Mouse (Mus musculus) CH12F3 (cell line): ENCODE results near the gene F2rl2.

Experiments used
- in situ Hi-C: fragments of 300-500 bp; cut with MboI; formaldehyde crosslinking; loops from 2 replicates; pipeline ENCODE4 v1.14.3; 2020; ENCODE audit warnings: low sequenced_read_pairs

F2rl2 gene

GRCm38 (mm10) chr13:95696654-95697163 is at the start of gene F2rl2:
F2rl2 (plus strand) TSS chr13:95696853.
- in situ Hi-C loops: no loop called here

GRCm38 (mm10) chr13:95647248-95647647 is 49.4 kb upstream of the F2rl2 start:
- in situ Hi-C loops: no loop called here

GRCm38 (mm10) chr13:95649941-95650340 is 46.7 kb upstream of the F2rl2 start:
- in situ Hi-C loops: no loop called here

- in situ Hi-C loops: no loop called here
These were observed 44.6 kb upstream of the F2rl2 start for GRCm38 (mm10) chr13:95651870-95652668.

GRCm38 (mm10) chr13:95653696-95654095 is 43.0 kb upstream of the F2rl2 start:
- in situ Hi-C loops: no loop called here

GRCm38 (mm10) chr13:95655284-95655683 is 41.4 kb upstream of the F2rl2 start:
- in situ Hi-C loops: no loop called here

GRCm38 (mm10) chr13:95657171-95657570 is 39.5 kb upstream of the F2rl2 start:
- in situ Hi-C loops: no loop called here

- in situ Hi-C loops: no loop called here
These were observed 37.2 kb upstream of the F2rl2 start for GRCm38 (mm10) chr13:95659432-95659831.

- in situ Hi-C loops: no loop called here
These were observed 32.8 kb upstream of the F2rl2 start for GRCm38 (mm10) chr13:95663834-95664233.

- in situ Hi-C loops: no loop called here
These were observed 30.9 kb upstream of the F2rl2 start for GRCm38 (mm10) chr13:95665644-95666356.

- in situ Hi-C loops: no loop called here
These were observed 29.4 kb upstream of the F2rl2 start for GRCm38 (mm10) chr13:95667260-95667659.

GRCm38 (mm10) chr13:95670534-95670933 is 26.1 kb upstream of the F2rl2 start:
- in situ Hi-C loops: no loop called here

- in situ Hi-C loops: no loop called here
These were observed 25.4 kb upstream of the F2rl2 start for GRCm38 (mm10) chr13:95671108-95671897.

GRCm38 (mm10) chr13:95672372-95672771 is 24.3 kb upstream of the F2rl2 start:
- in situ Hi-C loops: no loop called here

- in situ Hi-C loops: no loop called here
These were observed 17.6 kb upstream of the F2rl2 start for GRCm38 (mm10) chr13:95679078-95679477.

- in situ Hi-C loops: no loop called here
These were observed 17.1 kb upstream of the F2rl2 start for GRCm38 (mm10) chr13:95679491-95679941.

GRCm38 (mm10) chr13:95684656-95685244 is 11.9 kb upstream of the F2rl2 start:
- in situ Hi-C loops: no loop called here

GRCm38 (mm10) chr13:95685736-95686135 is 10.9 kb upstream of the F2rl2 start:
- in situ Hi-C loops: no loop called here

GRCm38 (mm10) chr13:95688576-95688975 is 8.1 kb upstream of the F2rl2 start:
- in situ Hi-C loops: no loop called here

- in situ Hi-C loops: no loop called here
These were observed 4.5 kb upstream of the F2rl2 start for GRCm38 (mm10) chr13:95692201-95692600.
